Comparison of ENCODE assay signal across 9 mouse cellular contexts in the genomic region with DNA sequence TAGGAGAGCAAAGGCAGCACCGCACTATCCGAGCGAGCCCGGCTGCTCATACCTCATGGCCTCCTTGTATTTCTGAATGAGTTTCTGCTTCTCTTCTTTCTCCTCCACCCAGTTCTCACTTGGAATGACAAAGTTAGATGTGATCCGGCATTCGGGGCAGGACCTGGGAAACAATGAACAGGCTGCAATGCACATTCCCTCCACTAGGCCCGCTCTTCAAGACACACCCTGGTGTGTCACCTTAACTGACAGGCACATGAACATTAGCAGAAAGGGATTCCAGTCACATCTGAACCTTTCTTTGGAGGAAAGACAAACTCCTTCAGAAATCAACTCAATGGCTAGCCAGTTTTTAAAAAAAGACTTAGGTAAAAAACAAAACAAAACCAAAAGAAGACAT. TPM values are rescaled to one million over a fixed set of nuclear protein-coding genes. Genes with fewer than 3 reads are reported as not detected.
DNase-seq lines count a peak whose midpoint lies in the region; ATAC-seq and TF ChIP-seq lines count a peak whose summit lies in the region.
"Had no signal": no experiment of that assay in that cellular context is flagged by ENCODE, and none has a peak within 500 bp of the region (broad histone marks: within the 10 kb centered on the region; RNA-seq: fewer than 3 reads in every experiment).

No protein-coding gene starts in this region.

- no peak overlapping the region for H3K4me2 ChIP-seq in forebrain, embryonic 14.5 days (ENCODE audit: low read length)
- H3K4me2 ChIP-seq in forebrain, embryonic 15.5 days (replicated peaks) = no peak overlapping the region
- H3K4me2 ChIP-seq: lung, embryonic 15.5 days had no signal

- H3K4me1 ChIP-seq in forebrain, embryonic 14.5 days (ENCODE audit: control insufficient read depth, insufficient read depth, low read length) = no peaks in the 10 kb centered on the region
- no peaks in the 10 kb centered on the region for H3K4me1 ChIP-seq in forebrain, embryonic 15.5 days
- peaks cover 3% of the 10 kb centered on the region for H3K4me1 ChIP-seq in testis, adult 2 months (ENCODE audit: control insufficient read depth, insufficient read depth, low read length)
- H3K4me1 ChIP-seq: lung, embryonic 15.5 days had no signal

- peaks cover 81% of the 10 kb centered on the region for H3K36me3 ChIP-seq in forebrain, embryonic 14.5 days (ENCODE audit: control insufficient read depth, insufficient read depth, low read length)
- peaks cover 47% of the 10 kb centered on the region for H3K36me3 ChIP-seq in forebrain, embryonic 15.5 days
- H3K36me3 ChIP-seq in testis, adult 2 months (ENCODE audit: control insufficient read depth, insufficient read depth, low read length) = peaks cover 3% of the 10 kb centered on the region
- H3K36me3 ChIP-seq in splenic B cell, adult 2 months (ENCODE audit: control insufficient read depth, insufficient read depth, low read length, poor library complexity, severe bottlenecking) = peaks cover 26% of the 10 kb centered on the region; the same call in 1 of the 2 replicates

- DNase-seq in forebrain, embryonic 14.5 days (ENCODE audit: low spot score) = peak; percentile 16
- no peak for DNase-seq in testis, postnatal 14 days (ENCODE audit: low spot score)
- peak; percentile 58 to 65 for DNase-seq in kidney, postnatal 25 days
- peak; percentile 23 for DNase-seq in splenic B cell, adult 2 months (ENCODE audit: low read depth, low spot score)
- no peak for DNase-seq in adrenal gland, adult 18-20 months (ENCODE audit: low spot score in 2 of 2)
- DNase-seq in natural killer cell, adult 2 months (ENCODE audit: low spot score in 2 of 2) = no peak

- H3K9me3 ChIP-seq in forebrain, embryonic 14.5 days (replicated peaks; ENCODE audit: control insufficient read depth, low read length) = no peaks in the 10 kb centered on the region
- no peaks in the 10 kb centered on the region for H3K9me3 ChIP-seq in forebrain, embryonic 15.5 days
- H3K9me3 ChIP-seq: lung, embryonic 15.5 days had no signal

- 56% methylated on average over 7 of the region's 7 CpGs for WGBS in forebrain, embryonic 14.5 days
- WGBS in forebrain, embryonic 15.5 days = 64% methylated on average over 7 of the region's 7 CpGs

- TF ChIP-seq POLR2A in testis, adult 2 months (IDR thresholded peaks at IDR 0.05; ENCODE audit: control insufficient read depth, low read depth, low read length) = no peak

- no peak overlapping the region for H3K9ac ChIP-seq in forebrain, embryonic 14.5 days (ENCODE audit: low read length)
- no peak overlapping the region for H3K9ac ChIP-seq in forebrain, embryonic 15.5 days (replicated peaks)
- H3K9ac ChIP-seq: lung, embryonic 15.5 days had no signal

- H3K27ac ChIP-seq in forebrain, embryonic 14.5 days (ENCODE audit: low read depth, low read length) = no peak overlapping the region
- H3K27ac ChIP-seq in forebrain, embryonic 15.5 days (replicated peaks) = no peak overlapping the region
- no peak overlapping the region for H3K27ac ChIP-seq in testis, adult 2 months (ENCODE audit: control insufficient read depth, insufficient read depth, low read depth, low read length)
- H3K27ac ChIP-seq: lung, embryonic 15.5 days had no signal

- peak; percentile 42; the same call in 1 of the 2 replicates for TF ChIP-seq CTCF in testis, adult 2 months (IDR thresholded peaks at IDR 0.05; ENCODE audit: control insufficient read depth, insufficient read depth, insufficient replicate concordance, low read depth, low read length)

- no peak for ATAC-seq in forebrain, embryonic 14.5 days
- ATAC-seq in forebrain, embryonic 15.5 days (replicated peaks) = no peak

- no peak overlapping the region for H3K4me3 ChIP-seq in forebrain, embryonic 14.5 days (ENCODE audit: low read depth, low read length)
- no peak overlapping the region for H3K4me3 ChIP-seq in forebrain, embryonic 15.5 days
- H3K4me3 ChIP-seq in testis, adult 2 months (ENCODE audit: control insufficient read depth, low read depth, low read length) = no peak overlapping the region
- H3K4me3 ChIP-seq: lung, embryonic 15.5 days had no signal

- H3K27me3 ChIP-seq in forebrain, embryonic 14.5 days (replicated peaks; ENCODE audit: control insufficient read depth, insufficient read depth, low read length) = no peaks in the 10 kb centered on the region
- H3K27me3 ChIP-seq in forebrain, embryonic 15.5 days = no peaks in the 10 kb centered on the region
- no peaks in the 10 kb centered on the region for H3K27me3 ChIP-seq in testis, adult 2 months (ENCODE audit: control insufficient read depth, insufficient read depth, low read length)
- H3K27me3 ChIP-seq in splenic B cell, adult 2 months (ENCODE audit: control insufficient read depth, insufficient read depth, low read length, poor library complexity, severe bottlenecking) = no peaks in the 10 kb centered on the region
- H3K27me3 ChIP-seq: lung, embryonic 15.5 days had no signal

RNA-seq across cellular contexts. Expression of gene Rab19, which starts 19.4 kb away (rescaled TPM):
- 0.22 and 0.32 TPM in 2 replicates for polyA plus RNA-seq in forebrain, embryonic 14.5 days (2014; fragmentation: Nextera tagmentation; extraction: Ambion mirVana)
- 0.15 and 0.20 TPM in 2 replicates for polyA plus RNA-seq in forebrain, embryonic 15.5 days (2015; fragmentation: Nextera tagmentation; extraction: Ambion mirVana)
- 0.26 and 0.77 TPM in 2 replicates for polyA plus RNA-seq in testis, adult 2 months (2012; rRNA removed)
- not detected for total RNA-seq in adrenal gland, adult 18-20 months (2021)

RNA-seq across cellular contexts. Expression of gene Mkrn1, which starts 19.9 kb away (rescaled TPM):
- polyA plus RNA-seq in forebrain, embryonic 14.5 days (2014; fragmentation: Nextera tagmentation; extraction: Ambion mirVana) = 230 and 234 TPM in 2 replicates
- 220 and 247 TPM in 2 replicates for polyA plus RNA-seq in forebrain, embryonic 15.5 days (2015; fragmentation: Nextera tagmentation; extraction: Ambion mirVana)
- polyA plus RNA-seq in testis, adult 2 months (2012; rRNA removed) = 366 and 374 TPM in 2 replicates
- total RNA-seq in adrenal gland, adult 18-20 months (2021) = 10 to 100 TPM; 64.0 to 72.7 TPM

RNA-seq across cellular contexts. Expression of gene Slc37a3, which starts 22.9 kb away (rescaled TPM):
- polyA plus RNA-seq in forebrain, embryonic 14.5 days (2014; fragmentation: Nextera tagmentation; extraction: Ambion mirVana) = 60.0 and 60.2 TPM in 2 replicates
- 60.4 and 69.5 TPM in 2 replicates for polyA plus RNA-seq in forebrain, embryonic 15.5 days (2015; fragmentation: Nextera tagmentation; extraction: Ambion mirVana)
- polyA plus RNA-seq in testis, adult 2 months (2012; rRNA removed) = 6.4 and 7.0 TPM in 2 replicates
- total RNA-seq in adrenal gland, adult 18-20 months (2021) = 10 to 100 TPM; 33.1 to 35.8 TPM

Comparison
In these comparisons a context has a peak if more than half of its experiments do, and no peak if none do; other contexts are left out.
1. DNase-seq: peak in forebrain, embryonic 14.5 days (single experiment), kidney, postnatal 25 days (2 of 2) and splenic B cell, adult 2 months (single experiment); none in testis, postnatal 14 days (single experiment), adrenal gland, adult 18-20 months (0 of 2) and natural killer cell, adult 2 months (0 of 2).